Mouse (Mus musculus): ENCODE results near the gene Tmem132b. TPM values are rescaled to one million over a fixed set of nuclear protein-coding genes. Genes with fewer than 3 reads are reported as not detected.

The Tmem132b gene
- polyA plus RNA-seq, 1 experiment from 2014 or later, result 0.03 TPM

DNA sequence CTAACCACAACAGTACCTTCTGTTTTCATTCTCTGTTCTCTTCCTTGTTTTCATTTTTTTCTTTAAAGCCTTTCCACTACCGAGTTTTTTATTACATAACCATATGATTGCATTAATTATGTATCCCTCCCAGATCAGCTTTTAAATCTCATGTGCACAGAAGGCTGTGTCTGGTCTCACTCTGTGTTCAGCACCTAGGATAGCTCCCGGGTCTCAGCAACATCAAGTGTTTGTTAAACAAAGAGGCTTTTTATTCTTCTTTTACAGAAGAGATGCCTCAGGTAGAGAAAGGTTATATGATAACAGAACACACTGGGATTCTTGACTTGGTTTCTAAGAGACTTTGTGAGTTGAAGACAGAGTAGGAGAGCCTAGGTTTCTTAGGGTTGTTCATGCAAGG lies 241.2 kb downstream of the Tmem132b start:
- H3K36me3 ChIP-seq, result no peaks in the 10 kb centered on the region
- H3K4me1 ChIP-seq, result no peaks in the 10 kb centered on the region
- no peak overlapping the region for H3K4me3 ChIP-seq
- peaks cover 3% of the 10 kb centered on the region; the same call in 1 of the 2 replicates for H3K9me3 ChIP-seq (replicated peaks)
- H3K27me3 ChIP-seq (ENCODE audit: low read depth, poor library complexity, severe bottlenecking), result no peaks in the 10 kb centered on the region
- H3K27ac ChIP-seq, result no peak overlapping the region
- WGBS, result 43% methylated on average over 2 of the region's 2 CpGs
- DNase-seq (ENCODE audit: low spot score), result peak; percentile 33

DNA sequence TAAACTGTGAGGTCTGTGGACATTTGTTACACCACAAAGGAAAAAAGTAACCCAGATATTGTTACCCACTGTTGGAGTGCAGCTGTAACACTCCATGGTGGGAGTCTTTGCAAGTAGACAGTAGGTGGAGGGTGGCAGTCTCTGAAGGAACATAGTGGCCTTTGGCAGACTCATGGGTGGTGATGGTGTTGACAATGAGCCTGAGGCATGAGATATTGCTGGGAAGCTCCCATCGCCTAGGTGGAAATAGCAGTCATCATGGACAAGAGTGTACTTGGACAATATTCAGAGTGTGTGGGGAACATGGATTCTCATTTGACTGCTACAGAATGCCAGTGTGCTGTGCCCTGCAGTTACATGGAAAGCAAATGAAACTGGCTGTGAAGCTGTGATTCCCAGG lies 248.8 kb downstream of the Tmem132b start:
- DNase-seq (ENCODE audit: low spot score), result no peak
- 95% methylated on average over 1 of the region's 1 CpGs for WGBS
- 0 out of 2 replicates have a peak, but pooled peaks cover 9% of the 10 kb centered on the region for H3K9me3 ChIP-seq (replicated peaks)
- no peaks in the 10 kb centered on the region for H3K4me1 ChIP-seq
- no peaks in the 10 kb centered on the region for H3K36me3 ChIP-seq
- no peak overlapping the region for H3K27ac ChIP-seq
- no peak overlapping the region for H3K4me3 ChIP-seq
- H3K27me3 ChIP-seq (ENCODE audit: low read depth, poor library complexity, severe bottlenecking), result no peaks in the 10 kb centered on the region

DNA sequence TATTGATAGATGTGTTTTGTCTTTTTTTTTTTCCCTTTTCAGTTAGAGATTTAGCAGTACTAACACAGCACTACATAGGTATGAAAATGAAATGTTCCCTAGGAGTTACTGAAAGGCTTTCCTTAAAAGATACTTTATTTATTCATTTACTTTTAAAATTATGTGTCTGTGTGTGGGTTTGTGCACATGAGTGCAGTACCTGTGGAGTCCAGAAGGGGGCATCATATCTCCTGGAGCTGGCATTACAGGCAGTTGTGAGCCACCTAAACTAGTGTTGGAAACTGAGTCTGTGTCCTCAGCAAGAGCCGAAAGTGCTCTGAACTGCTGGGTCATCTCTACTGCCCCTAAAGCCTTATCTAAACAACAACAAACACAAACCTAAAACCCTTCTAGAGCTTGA lies 261.1 kb downstream of the Tmem132b start:
- no peaks in the 10 kb centered on the region for H3K27me3 ChIP-seq (ENCODE audit: low read depth, poor library complexity, severe bottlenecking)
- H3K36me3 ChIP-seq, result no peaks in the 10 kb centered on the region
- WGBS, result 92% methylated on average over 1 of the region's 1 CpGs
- no peaks in the 10 kb centered on the region for H3K4me1 ChIP-seq
- no peak for DNase-seq (ENCODE audit: low spot score)
- no peak overlapping the region for H3K27ac ChIP-seq
- no peaks in the 10 kb centered on the region for H3K9me3 ChIP-seq (replicated peaks)
- no peak overlapping the region for H3K4me3 ChIP-seq

DNA sequence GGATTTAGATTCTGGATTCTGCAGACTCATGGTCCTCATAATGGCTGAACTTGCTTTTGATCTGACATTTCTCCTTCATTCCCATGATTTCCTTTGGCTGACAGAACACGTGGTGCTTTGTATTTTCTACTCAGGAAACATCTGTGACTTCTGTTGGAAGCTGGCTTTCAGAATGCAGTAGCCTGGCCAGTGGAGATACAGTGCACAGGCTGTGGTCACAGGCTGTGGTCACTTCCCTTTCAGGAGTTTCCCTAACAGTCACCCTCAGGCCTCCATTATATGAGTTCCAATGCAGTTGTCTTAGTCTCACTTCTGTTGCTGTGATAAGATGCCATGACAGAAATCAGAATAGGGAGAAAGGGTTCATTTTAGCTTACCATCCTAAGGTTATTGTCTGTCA lies 262.7 kb downstream of the Tmem132b start:
- no peaks in the 10 kb centered on the region for H3K4me1 ChIP-seq
- H3K27me3 ChIP-seq (ENCODE audit: low read depth, poor library complexity, severe bottlenecking), result no peaks in the 10 kb centered on the region
- no peak overlapping the region for H3K4me3 ChIP-seq
- 60% methylated on average over 1 of the region's 1 CpGs for WGBS
- no peak for DNase-seq (ENCODE audit: low spot score)
- no peaks in the 10 kb centered on the region for H3K36me3 ChIP-seq
- H3K9me3 ChIP-seq (replicated peaks), result no peaks in the 10 kb centered on the region
- no peak overlapping the region for H3K27ac ChIP-seq

DNA sequence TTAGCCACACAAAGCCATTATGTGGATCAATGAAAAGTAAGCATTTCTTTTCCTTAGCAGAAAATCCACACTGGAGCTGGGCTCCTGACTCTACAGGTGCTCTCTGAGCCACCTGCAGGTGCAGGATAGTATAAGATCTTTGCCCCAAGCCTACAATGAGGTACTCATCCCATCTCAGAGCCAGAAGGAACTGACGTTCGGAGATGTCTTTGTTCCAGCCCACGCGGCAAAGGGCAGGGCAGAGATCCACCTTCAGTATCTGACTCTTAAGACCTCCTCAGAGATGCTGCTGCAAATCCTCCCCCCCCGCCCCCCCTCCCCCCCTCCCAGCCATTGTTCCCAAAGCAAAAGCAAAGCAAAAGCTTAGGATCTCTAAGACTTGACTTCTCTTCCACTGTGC lies 268.0 kb downstream of the Tmem132b start:
- DNase-seq (ENCODE audit: low spot score), result no peak
- no peaks in the 10 kb centered on the region for H3K4me1 ChIP-seq
- H3K9me3 ChIP-seq (replicated peaks), result no peaks in the 10 kb centered on the region
- 51% methylated on average over 5 of the region's 5 CpGs for WGBS
- no peaks in the 10 kb centered on the region for H3K36me3 ChIP-seq
- H3K27me3 ChIP-seq (ENCODE audit: low read depth, poor library complexity, severe bottlenecking), result no peaks in the 10 kb centered on the region
- H3K27ac ChIP-seq, result no peak overlapping the region
- H3K4me3 ChIP-seq, result no peak overlapping the region

GRCm38 (mm10) chr5:125800025-125800424 lies 268.5 kb downstream of the Tmem132b start:
- Histone ChIP-seq H3K27me3 (ENCODE audit: low read depth, poor library complexity, severe bottlenecking) (no peaks in the 10 kb centered on the region), H3K9me3 (replicated peaks) (no peaks in the 10 kb centered on the region), H3K4me3 (no peak overlapping the region), H3K27ac (no peak overlapping the region), H3K36me3 (no peaks in the 10 kb centered on the region), H3K4me1 (no peaks in the 10 kb centered on the region)
- 16% methylated on average over 11 of the region's 11 CpGs for WGBS
- DNase-seq (ENCODE audit: low spot score), result peak; percentile 42

DNA sequence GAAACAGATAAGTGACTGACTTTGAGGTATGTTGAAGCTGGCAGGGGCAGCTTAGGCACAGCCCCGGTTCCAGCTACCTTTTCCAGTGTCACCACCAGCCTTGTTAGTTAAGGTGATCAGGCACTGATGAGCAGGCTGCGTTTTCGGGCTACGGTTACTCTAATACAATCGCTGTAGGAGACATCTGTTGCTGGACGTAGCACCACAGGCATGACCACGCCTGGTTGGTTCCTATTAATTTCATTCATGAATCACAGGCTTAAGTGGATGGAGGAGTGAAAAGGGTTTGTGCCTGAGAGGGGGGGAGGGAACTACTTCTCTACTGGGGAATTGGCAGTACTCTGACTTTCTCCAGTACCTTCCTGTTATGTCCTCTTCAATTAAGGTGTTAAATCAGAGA lies 271.2 kb downstream of the Tmem132b start:
- no peak overlapping the region for H3K4me3 ChIP-seq
- 89% methylated on average over 7 of the region's 7 CpGs for WGBS

GRCm38 (mm10) chr5:125805327-125805726 lies 273.8 kb downstream of the Tmem132b start:
- Histone ChIP-seq H3K4me1 (no peaks in the 10 kb centered on the region), H3K9me3 (replicated peaks) (no peaks in the 10 kb centered on the region), H3K4me3 (no peak overlapping the region), H3K27me3 (ENCODE audit: low read depth, poor library complexity, severe bottlenecking) (no peaks in the 10 kb centered on the region), H3K27ac (no peak overlapping the region), H3K36me3 (no peaks in the 10 kb centered on the region)
- WGBS, result 70% methylated on average over 5 of the region's 5 CpGs
- no peak for DNase-seq (ENCODE audit: low spot score)

More for the DNA sequence above, 271.2 kb downstream of the Tmem132b start:
- Histone ChIP-seq H3K36me3 (no peaks in the 10 kb centered on the region), H3K27ac (no peak overlapping the region), H3K9me3 (replicated peaks) (no peaks in the 10 kb centered on the region), H3K4me1 (no peaks in the 10 kb centered on the region), H3K27me3 (ENCODE audit: low read depth, poor library complexity, severe bottlenecking) (no peaks in the 10 kb centered on the region)
- no peak for DNase-seq (ENCODE audit: low spot score)

DNA sequence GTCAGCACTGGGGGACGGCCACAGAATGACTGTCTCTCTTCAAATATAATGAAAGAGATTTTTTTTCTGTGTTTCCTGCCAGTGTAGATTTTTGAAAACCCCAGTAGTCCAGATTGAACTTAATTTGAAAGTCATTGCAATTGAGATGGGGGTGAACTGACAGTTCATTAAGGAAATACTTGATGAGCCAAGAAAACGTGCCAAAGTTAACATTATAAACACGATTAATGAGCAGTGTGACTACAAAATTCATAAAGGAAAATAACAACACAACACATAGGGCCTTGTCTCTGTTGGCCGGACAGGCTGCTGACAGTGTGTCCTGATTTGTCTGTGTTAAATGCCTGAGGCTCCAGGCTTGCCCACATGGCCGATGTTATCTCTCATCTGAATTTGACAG lies 276.3 kb downstream of the Tmem132b start:
- DNase-seq (ENCODE audit: low spot score), result no peak
- WGBS, result 90% methylated on average over 5 of the region's 5 CpGs
- Histone ChIP-seq H3K36me3 (no peaks in the 10 kb centered on the region), H3K9me3 (replicated peaks) (no peaks in the 10 kb centered on the region), H3K4me3 (no peak overlapping the region), H3K27me3 (ENCODE audit: low read depth, poor library complexity, severe bottlenecking) (no peaks in the 10 kb centered on the region), H3K4me1 (no peaks in the 10 kb centered on the region), H3K27ac (no peak overlapping the region)

- H3K9me3 ChIP-seq (replicated peaks), result no peaks in the 10 kb centered on the region
- no peaks in the 10 kb centered on the region for H3K4me1 ChIP-seq
- no peak overlapping the region for H3K4me3 ChIP-seq
- H3K36me3 ChIP-seq, result no peaks in the 10 kb centered on the region
- no peak for DNase-seq (ENCODE audit: low spot score)
- H3K27ac ChIP-seq, result no peak overlapping the region
- H3K27me3 ChIP-seq (ENCODE audit: low read depth, poor library complexity, severe bottlenecking), result no peaks in the 10 kb centered on the region
- WGBS, result 89% methylated on average over 3 of the region's 3 CpGs
These were observed 297.8 kb downstream of the Tmem132b start for GRCm38 (mm10) chr5:125829342-125829741.

GRCm38 (mm10) chr5:125835890-125836289 lies 304.3 kb downstream of the Tmem132b start:
- Histone ChIP-seq H3K4me3 (no peak overlapping the region), H3K36me3 (no peaks in the 10 kb centered on the region), H3K27me3 (ENCODE audit: low read depth, poor library complexity, severe bottlenecking) (no peaks in the 10 kb centered on the region), H3K4me1 (no peaks in the 10 kb centered on the region), H3K27ac (no peak overlapping the region), H3K9me3 (replicated peaks) (no peaks in the 10 kb centered on the region)
- 80% methylated on average over 1 of the region's 1 CpGs for WGBS
- no peak for DNase-seq (ENCODE audit: low spot score)

DNA sequence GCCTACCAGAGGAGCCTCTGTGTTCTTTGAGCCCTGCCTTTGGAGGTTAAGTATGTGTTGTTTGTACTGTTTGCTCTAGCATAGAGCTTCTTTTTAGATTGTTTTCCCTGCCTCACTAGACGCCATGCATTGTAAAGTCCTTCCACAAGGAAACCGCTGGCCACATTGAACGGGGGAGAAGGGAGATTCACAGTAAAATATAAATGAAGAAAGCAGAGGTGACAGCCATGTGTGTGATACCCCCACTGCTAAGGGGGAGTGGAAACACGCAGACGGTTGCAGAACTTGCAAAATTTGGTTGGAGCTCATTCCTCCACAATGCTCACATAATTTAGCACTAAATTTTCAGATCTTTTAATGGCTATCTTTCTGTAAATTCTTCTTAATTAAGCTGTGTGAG lies 305.2 kb downstream of the Tmem132b start:
- DNase-seq (ENCODE audit: low spot score), result no peak
- H3K27ac ChIP-seq, result no peak overlapping the region
- H3K4me1 ChIP-seq, result no peaks in the 10 kb centered on the region
- H3K36me3 ChIP-seq, result no peaks in the 10 kb centered on the region
- no peaks in the 10 kb centered on the region for H3K27me3 ChIP-seq (ENCODE audit: low read depth, poor library complexity, severe bottlenecking)
- no peaks in the 10 kb centered on the region for H3K9me3 ChIP-seq (replicated peaks)
- H3K4me3 ChIP-seq, result no peak overlapping the region
- WGBS, result 87% methylated on average over 5 of the region's 5 CpGs

Data from limb, embryonic 10.5 days (tissue).